Mouse (Mus musculus): ENCODE results near the gene Mcm2. TPM values are rescaled to one million over a fixed set of nuclear protein-coding genes. Genes with fewer than 3 reads are reported as not detected.
A peak's percentile ranks its signal among the peaks of the same experiment; 100 is the strongest.

The Mcm2 gene
- total RNA-seq, 1 experiment from 2014 or later, result 146 TPM

DNA sequence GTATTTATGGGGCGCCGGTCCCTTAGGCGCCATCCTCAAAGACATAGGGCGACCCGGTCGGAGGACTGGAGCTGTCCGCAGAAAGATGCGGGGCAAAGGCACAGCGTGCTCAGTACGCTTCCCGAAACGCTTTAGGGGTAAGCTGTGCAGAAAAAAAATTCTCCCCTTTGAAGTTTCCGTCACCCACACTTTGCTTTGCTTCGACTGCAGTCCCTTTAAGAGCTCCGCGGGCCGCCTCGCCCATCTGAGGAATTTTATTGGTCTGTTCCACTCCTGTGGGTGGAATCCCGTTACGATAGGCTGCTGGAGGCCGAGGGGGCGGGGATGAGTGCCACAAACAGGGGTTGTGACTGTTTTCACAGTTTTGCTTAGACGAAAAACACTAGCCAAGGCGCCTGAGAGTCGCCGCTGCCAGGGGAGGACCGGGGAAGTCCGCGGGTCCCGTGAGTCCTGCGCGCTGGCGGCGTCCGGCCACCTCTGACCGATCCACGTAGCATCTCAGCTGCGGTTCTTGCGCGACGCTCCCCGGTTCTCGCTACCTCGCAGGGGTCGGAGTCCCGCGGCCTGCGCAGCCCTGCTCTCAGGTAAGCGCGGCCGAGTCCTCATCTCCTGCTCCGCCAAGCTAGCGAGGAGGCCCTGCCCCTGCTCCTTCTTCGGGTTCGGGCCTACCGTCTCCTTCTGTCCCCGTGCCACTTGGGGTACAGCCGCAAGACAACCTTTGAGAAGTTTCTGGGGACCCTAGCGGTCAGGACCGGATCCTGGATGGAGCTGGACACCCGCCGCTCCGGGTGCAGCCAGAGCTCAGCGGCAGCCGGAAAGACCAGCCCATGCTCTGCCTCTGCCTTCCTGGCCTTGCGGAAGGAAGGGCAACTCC lies 3.6 kb upstream of the Mcm2 start, which contains the start of gene Tpra1:
Tpra1 (plus strand) TSS at position 305 of the 874 bp plus-strand sequence.
- ATAC-seq (replicated peaks in 1 of 2; ENCODE audit: insufficient read depth in 1 of 2, low FRiP score in 2 of 2, low TSS enrichment in 1 of 2, low read depth in 1 of 2, poor library complexity in 2 of 2, severe bottlenecking in 2 of 2), result peak; percentile 80 to 83

DNA sequence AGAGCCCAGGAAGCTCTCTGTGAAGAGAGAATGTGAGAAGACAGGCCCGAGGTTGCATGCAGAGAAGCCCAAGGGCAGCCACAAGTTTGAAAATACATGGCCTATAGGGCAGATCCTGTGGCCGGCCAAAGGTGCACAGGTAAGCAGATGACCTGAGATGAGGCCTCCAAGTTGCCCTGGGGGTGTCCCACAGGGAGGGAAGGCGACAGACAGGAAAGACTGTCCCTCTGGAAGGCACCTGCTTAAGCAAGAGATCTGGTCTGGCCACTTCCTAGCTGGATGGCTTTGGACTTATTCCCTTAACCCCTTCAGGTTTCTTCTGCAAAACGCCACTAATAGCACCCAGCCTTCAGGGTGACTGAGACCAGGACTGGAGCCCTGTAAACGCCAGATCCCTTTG lies 2.9 kb upstream of the Mcm2 start:
- no peak for ATAC-seq (replicated peaks in 1 of 2; ENCODE audit: insufficient read depth in 1 of 2, low FRiP score in 2 of 2, low TSS enrichment in 1 of 2, low read depth in 1 of 2, poor library complexity in 2 of 2, severe bottlenecking in 2 of 2)

DNA sequence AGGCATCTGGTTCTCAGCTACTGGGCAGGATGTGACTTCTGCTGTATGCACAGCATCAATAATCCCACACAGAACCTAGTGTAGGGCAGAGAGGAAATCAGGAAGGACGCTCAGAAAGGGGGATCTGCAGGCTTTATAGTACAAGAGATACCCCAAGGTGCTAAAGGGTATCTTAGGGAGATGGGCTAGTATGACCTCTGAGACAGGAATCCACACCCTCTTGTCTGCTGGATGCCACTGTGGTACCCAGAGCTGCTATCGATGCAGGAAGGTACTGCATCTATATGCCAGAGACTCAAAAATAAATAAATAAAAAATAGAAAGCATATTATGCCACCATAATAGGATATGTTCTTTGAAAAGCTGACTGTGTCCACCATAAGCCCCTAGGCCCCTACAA lies 1.0 kb upstream of the Mcm2 start:
- ATAC-seq (replicated peaks in 1 of 2; ENCODE audit: insufficient read depth in 1 of 2, low FRiP score in 2 of 2, low TSS enrichment in 1 of 2, low read depth in 1 of 2, poor library complexity in 2 of 2, severe bottlenecking in 2 of 2), result no peak

DNA sequence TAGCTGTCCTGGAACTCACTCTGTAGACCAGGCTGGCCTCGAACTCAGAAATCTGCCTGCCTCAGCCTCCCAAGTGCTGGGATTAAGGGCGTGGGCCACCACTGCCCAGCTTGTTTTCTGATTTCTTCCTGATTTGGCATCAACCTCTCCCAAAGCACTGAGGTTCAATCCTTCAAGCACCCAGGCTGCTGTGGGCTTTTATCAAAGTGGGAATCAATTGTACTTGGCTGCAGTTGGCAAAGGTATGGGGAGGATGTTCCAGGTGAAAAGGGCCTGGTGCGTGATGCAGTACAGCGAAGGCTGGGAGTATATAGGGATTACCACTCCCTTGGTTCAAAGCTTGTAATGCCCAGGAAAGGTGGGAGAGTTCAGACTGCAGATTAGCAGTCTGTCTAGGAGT lies 506 bp upstream of the Mcm2 start:
- ATAC-seq (replicated peaks in 1 of 2; ENCODE audit: insufficient read depth in 1 of 2, low FRiP score in 2 of 2, low TSS enrichment in 1 of 2, low read depth in 1 of 2, poor library complexity in 2 of 2, severe bottlenecking in 2 of 2), result no peak

DNA sequence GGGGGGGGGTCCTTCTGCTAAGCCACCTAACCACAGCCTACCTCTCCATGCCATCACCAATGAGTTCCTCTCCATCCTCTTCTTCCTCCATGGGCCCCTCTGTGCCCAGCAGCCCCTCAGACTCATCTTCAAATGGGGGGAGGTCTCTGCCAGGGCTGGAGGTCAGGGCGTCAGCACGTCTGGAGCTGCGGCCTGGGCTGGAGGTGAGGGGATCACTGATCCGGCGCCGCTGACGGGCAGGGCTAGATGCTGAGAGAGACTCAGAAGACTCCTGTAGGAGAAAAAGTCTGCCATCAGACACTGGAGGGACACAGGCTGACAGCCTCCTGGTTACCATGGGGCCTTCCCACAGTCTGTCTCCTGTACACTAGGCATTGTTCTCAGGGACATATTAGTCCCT lies 1.3 kb downstream of the Mcm2 start:
- no peak for ATAC-seq (replicated peaks in 1 of 2; ENCODE audit: insufficient read depth in 1 of 2, low FRiP score in 2 of 2, low TSS enrichment in 1 of 2, low read depth in 1 of 2, poor library complexity in 2 of 2, severe bottlenecking in 2 of 2)

GRCm38 (mm10) chr6:88895943-88896342 lies 2.6 kb downstream of the Mcm2 start:
- no peak for ATAC-seq (replicated peaks in 1 of 2; ENCODE audit: insufficient read depth in 1 of 2, low FRiP score in 2 of 2, low TSS enrichment in 1 of 2, low read depth in 1 of 2, poor library complexity in 2 of 2, severe bottlenecking in 2 of 2)

GRCm38 (mm10) chr6:88893559-88893958 lies 5.0 kb downstream of the Mcm2 start:
- ATAC-seq (replicated peaks in 1 of 2; ENCODE audit: insufficient read depth in 1 of 2, low FRiP score in 2 of 2, low TSS enrichment in 1 of 2, low read depth in 1 of 2, poor library complexity in 2 of 2, severe bottlenecking in 2 of 2), result no peak

DNA sequence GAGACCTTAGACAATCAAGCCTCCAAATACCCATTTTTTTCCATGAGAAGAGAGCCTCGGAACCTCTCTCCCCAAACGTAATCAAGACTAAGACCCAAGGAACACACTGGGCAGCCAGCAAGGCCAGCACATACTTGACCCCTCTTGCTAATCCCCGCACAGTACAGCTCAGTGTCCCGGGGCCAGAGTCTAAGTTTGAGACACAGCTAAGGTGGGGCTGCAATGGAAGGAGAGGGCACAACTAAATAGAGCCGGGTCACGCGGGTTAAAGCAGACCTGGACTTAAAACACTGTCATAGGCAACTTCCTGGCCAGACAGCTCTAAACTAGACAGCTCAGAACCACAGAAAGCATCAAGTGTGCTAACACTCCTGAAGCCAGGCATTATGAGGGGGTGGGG lies 7.7 kb downstream of the Mcm2 start:
- no peak for ATAC-seq (replicated peaks in 1 of 2; ENCODE audit: insufficient read depth in 1 of 2, low FRiP score in 2 of 2, low TSS enrichment in 1 of 2, low read depth in 1 of 2, poor library complexity in 2 of 2, severe bottlenecking in 2 of 2)

DNA sequence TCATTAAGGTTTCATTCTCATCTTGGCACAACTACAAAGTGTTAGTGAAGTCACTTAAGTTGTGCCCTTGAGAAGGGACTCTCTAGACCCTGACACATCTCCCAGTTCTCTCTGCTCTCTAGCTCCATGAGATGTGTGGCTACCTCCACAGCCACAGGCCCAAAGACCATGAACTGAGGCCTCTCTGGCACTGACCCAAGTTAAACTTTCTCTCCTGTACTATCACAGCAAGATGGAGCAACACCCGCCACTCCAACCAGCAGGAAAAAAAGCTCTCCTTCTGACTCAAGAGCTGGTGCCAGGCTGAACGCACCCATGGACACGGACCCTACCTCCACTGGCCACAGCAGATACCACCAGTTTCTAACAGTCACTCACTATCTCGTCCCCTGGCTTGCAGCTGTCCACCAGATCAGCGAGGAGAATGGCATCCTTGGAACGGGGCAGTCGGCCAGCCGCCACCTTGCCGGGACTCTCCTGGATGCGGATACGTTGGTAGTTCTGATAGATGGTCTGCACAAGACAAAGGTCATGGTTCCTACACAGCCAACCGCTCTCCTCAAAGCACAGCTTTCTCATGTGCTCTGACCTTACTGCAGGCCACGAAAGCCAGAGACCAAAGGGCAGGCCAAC lies 9.1 kb downstream of the Mcm2 start:
- no peak for ATAC-seq (replicated peaks in 1 of 2; ENCODE audit: insufficient read depth in 1 of 2, low FRiP score in 2 of 2, low TSS enrichment in 1 of 2, low read depth in 1 of 2, poor library complexity in 2 of 2, severe bottlenecking in 2 of 2)

DNA sequence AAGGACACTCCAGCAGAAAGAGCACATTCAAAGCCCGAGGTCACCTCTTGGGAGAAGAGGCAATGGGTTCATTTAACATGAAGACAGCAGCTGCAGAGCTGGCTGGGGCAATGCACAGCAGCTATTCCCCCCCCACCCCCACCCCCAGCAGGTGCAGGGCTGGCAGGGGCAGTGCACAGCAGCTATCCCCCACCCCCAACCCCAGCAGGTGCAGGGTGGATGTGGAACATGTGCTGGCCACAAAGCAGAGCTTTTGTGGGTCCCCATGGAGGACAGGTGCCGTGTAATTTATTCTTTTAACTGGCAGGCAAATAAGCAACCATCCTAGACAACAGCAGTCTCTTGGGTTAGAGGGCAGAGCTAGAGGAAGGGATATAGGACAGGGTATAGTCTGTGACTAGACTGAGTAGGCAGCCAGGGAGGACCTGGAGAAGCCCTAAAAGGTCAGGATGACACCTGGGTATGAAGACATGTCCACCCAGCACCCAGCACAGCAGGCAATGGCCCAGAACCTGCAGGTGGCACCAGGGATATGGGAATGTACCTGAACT lies 12.1 kb downstream of the Mcm2 start:
- ATAC-seq (replicated peaks in 1 of 2; ENCODE audit: insufficient read depth in 1 of 2, low FRiP score in 2 of 2, low TSS enrichment in 1 of 2, low read depth in 1 of 2, poor library complexity in 2 of 2, severe bottlenecking in 2 of 2), result no peak

DNA sequence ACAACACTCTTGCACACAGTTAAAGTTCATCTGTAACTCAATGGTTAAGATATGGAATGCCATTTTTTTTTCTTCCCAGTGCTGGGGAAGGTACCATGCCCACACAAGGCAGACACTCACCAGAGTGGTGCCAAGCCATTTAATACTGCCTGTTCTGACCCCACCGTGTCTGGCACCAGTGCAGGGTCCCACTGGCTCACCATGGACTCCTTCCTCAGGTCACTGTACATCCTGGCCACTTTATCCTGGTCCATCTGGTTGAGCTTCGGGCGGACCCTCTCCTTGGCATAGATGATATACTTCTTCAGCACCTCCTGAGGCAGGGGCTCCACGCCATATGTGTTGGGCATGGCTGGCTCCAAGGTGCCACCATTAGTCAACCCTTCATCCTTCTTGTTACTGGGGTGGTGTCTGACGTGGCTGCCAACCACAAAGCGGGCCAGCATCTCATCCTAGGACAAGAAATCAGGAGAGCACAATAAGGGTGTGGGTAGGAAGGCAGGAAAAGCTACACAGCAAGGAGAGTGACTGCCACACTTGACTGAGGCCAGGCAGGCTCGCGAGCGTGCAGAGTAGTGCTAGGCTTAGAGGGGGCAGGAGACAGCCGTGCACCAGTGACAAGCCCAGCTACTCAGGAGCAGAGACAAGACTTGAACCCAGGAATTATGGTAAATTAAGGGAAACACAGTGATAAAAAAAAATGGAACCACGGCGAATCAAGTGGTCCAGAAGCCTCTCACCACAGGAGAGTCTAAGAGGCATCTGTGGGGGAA lies 12.8 kb downstream of the Mcm2 start:
- ATAC-seq (replicated peaks in 1 of 2; ENCODE audit: insufficient read depth in 1 of 2, low FRiP score in 2 of 2, low TSS enrichment in 1 of 2, low read depth in 1 of 2, poor library complexity in 2 of 2, severe bottlenecking in 2 of 2), result no peak

DNA sequence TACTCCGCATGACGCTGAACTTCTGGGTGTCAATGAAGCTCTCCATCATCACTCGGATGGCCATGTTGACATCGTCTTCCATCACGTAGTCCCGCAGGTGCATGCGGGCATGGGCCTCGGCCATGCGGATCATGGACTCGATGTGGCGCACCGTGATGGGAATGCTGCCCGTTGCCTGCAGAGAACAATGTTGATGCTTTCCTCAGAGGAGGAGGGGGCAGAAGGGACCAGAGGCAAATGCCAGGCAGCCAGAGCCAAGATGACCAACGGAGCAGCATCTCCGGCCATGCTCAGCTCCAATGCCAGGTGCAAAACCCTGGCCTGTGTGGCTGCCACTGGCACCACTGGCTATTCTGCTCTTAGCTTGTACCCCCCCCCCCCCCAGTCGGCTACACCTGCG lies 13.9 kb downstream of the Mcm2 start:
- ATAC-seq (replicated peaks in 1 of 2; ENCODE audit: insufficient read depth in 1 of 2, low FRiP score in 2 of 2, low TSS enrichment in 1 of 2, low read depth in 1 of 2, poor library complexity in 2 of 2, severe bottlenecking in 2 of 2), result no peak; a peak in 1 of 4 replicates

GRCm38 (mm10) chr6:88884195-88884594 lies 14.4 kb downstream of the Mcm2 start:
- ATAC-seq (replicated peaks in 1 of 2; ENCODE audit: insufficient read depth in 1 of 2, low FRiP score in 2 of 2, low TSS enrichment in 1 of 2, low read depth in 1 of 2, poor library complexity in 2 of 2, severe bottlenecking in 2 of 2), result no peak

DNA sequence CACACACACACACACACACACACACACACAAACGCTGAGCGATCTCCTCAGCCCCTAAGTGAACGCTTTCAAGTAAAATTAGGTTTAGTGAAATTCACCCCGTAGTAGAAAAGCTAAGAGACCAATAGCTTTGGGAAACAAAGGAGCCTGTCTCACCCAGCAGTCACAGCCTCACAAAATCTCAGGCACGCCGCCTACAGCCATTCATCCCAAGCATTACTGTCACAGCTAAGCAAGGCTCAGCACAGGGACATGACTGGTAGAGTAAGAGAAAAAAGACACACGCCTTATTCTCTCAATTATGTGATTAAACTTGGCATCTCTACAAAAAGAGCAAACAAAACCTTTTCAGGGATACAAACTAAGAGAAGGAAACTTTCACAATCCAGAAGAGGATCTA lies 17.2 kb downstream of the Mcm2 start:
- ATAC-seq (replicated peaks in 1 of 2; ENCODE audit: insufficient read depth in 1 of 2, low FRiP score in 2 of 2, low TSS enrichment in 1 of 2, low read depth in 1 of 2, poor library complexity in 2 of 2, severe bottlenecking in 2 of 2), result no peak

GRCm38 (mm10) chr6:88879471-88879870 lies 19.1 kb downstream of the Mcm2 start:
- no peak for ATAC-seq (replicated peaks in 1 of 2; ENCODE audit: insufficient read depth in 1 of 2, low FRiP score in 2 of 2, low TSS enrichment in 1 of 2, low read depth in 1 of 2, poor library complexity in 2 of 2, severe bottlenecking in 2 of 2)

DNA sequence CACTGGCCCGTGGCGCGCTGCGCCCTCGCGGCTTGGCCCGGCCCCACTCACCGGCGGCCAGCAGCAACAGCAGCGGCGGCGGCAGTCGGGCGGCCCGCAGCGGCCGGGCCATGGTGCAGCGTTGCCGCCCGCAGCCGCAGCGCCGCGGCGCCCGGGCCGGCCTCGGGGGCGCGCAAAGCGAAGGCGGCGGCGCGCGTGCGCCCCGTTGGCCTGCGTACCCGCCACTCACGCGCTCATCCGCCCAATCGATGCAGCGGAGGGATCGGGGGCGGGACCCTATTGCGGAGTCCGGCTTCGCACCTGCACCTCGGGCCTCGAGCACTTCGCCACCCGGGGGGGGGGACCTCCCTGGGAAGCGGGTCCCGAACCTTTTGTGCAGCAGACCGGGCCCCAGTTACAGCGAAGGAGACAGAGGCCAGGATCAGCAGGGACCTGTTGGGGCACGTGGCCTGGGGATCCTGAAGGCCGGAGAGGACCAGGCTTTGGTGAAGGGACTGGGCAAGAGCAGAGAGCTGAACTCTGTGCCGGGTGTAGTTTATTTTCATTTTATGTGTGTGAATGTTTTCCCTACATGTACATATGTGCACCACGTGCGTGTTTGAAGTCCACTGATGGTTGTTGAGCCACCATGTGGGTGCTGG lies 23.6 kb downstream of the Mcm2 start, which contains the start of gene Podxl2:
Podxl2 (minus strand) TSS at position 177 of the 641 bp plus-strand sequence.
- 0 out of 4 replicates have a peak, but pooled peaks of 1 of the 2 experiments have one; percentile 26 for ATAC-seq (replicated peaks in 1 of 2; ENCODE audit: insufficient read depth in 1 of 2, low FRiP score in 2 of 2, low TSS enrichment in 1 of 2, low read depth in 1 of 2, poor library complexity in 2 of 2, severe bottlenecking in 2 of 2)
